Mouse (Mus musculus): Measurements from ENCODE around the gene Tmie. TPM values are rescaled to one million over a fixed set of nuclear protein-coding genes. Genes with fewer than 3 reads are reported as not detected.
A peak's percentile ranks its signal among the peaks of the same experiment; 100 is the strongest.

The Tmie gene
- total RNA-seq (2021), result 1 to 10 TPM; 1.5 to 1.7 TPM

GRCm38 (mm10) chr9:110879998-110880561 lies at the start of gene Tmie:
TSS of gene Tmie (minus strand) at chr9:110880113.
- peak in 1 of 2 experiments; percentile 34 for DNase-seq (ENCODE audit: extremely low spot score in 1 of 2, low spot score in 1 of 2)

GRCm38 (mm10) chr9:110922759-110923158 lies 42.8 kb upstream of the Tmie start:
- DNase-seq (ENCODE audit: extremely low spot score in 1 of 2, low spot score in 1 of 2), result peak; percentile 45 to 88

- no peak for DNase-seq (ENCODE audit: extremely low spot score in 1 of 2, low spot score in 1 of 2)
These were observed 40.9 kb upstream of the Tmie start for GRCm38 (mm10) chr9:110920665-110921419.

- DNase-seq (ENCODE audit: extremely low spot score in 1 of 2, low spot score in 1 of 2), result no peak
These were observed 36.9 kb upstream of the Tmie start, which contains the start of gene Fam240a for GRCm38 (mm10) chr9:110916786-110917185. TSS of gene Fam240a (minus strand) at chr9:110916861.

GRCm38 (mm10) chr9:110915466-110915865 lies 35.6 kb upstream of the Tmie start:
- DNase-seq (ENCODE audit: extremely low spot score in 1 of 2, low spot score in 1 of 2), result no peak

- DNase-seq (ENCODE audit: extremely low spot score in 1 of 2, low spot score in 1 of 2), result no peak
These were observed 34.8 kb upstream of the Tmie start for GRCm38 (mm10) chr9:110914631-110915236.

GRCm38 (mm10) chr9:110909371-110909967 lies 29.6 kb upstream of the Tmie start:
- no peak for DNase-seq (ENCODE audit: extremely low spot score in 1 of 2, low spot score in 1 of 2)

- DNase-seq (ENCODE audit: extremely low spot score in 1 of 2, low spot score in 1 of 2), result no peak
These were observed 28.7 kb upstream of the Tmie start for GRCm38 (mm10) chr9:110908631-110909016.

GRCm38 (mm10) chr9:110907838-110908630 lies 28.1 kb upstream of the Tmie start:
- no peak for DNase-seq (ENCODE audit: extremely low spot score in 1 of 2, low spot score in 1 of 2)

- no peak for DNase-seq (ENCODE audit: extremely low spot score in 1 of 2, low spot score in 1 of 2)
These were observed 27.4 kb upstream of the Tmie start for GRCm38 (mm10) chr9:110907201-110907837.

GRCm38 (mm10) chr9:110902271-110902670 lies 22.4 kb upstream of the Tmie start:
- no peak for DNase-seq (ENCODE audit: extremely low spot score in 1 of 2, low spot score in 1 of 2)

- DNase-seq (ENCODE audit: extremely low spot score in 1 of 2, low spot score in 1 of 2), result no peak
These were observed 21.3 kb upstream of the Tmie start for GRCm38 (mm10) chr9:110901204-110901603.

GRCm38 (mm10) chr9:110899451-110900008 lies 19.6 kb upstream of the Tmie start:
- no peak for DNase-seq (ENCODE audit: extremely low spot score in 1 of 2, low spot score in 1 of 2)

- no peak for DNase-seq (ENCODE audit: extremely low spot score in 1 of 2, low spot score in 1 of 2)
These were observed 16.7 kb upstream of the Tmie start for GRCm38 (mm10) chr9:110896595-110896994.

GRCm38 (mm10) chr9:110895994-110896393 lies 16.1 kb upstream of the Tmie start:
- DNase-seq (ENCODE audit: extremely low spot score in 1 of 2, low spot score in 1 of 2), result no peak

GRCm38 (mm10) chr9:110895507-110895906 lies 15.6 kb upstream of the Tmie start:
- no peak for DNase-seq (ENCODE audit: extremely low spot score in 1 of 2, low spot score in 1 of 2)

GRCm38 (mm10) chr9:110893429-110893828 lies 13.5 kb upstream of the Tmie start:
- DNase-seq (ENCODE audit: extremely low spot score in 1 of 2, low spot score in 1 of 2), result no peak

- no peak for DNase-seq (ENCODE audit: extremely low spot score in 1 of 2, low spot score in 1 of 2)
These were observed 12.6 kb upstream of the Tmie start for GRCm38 (mm10) chr9:110892552-110892951.

- DNase-seq (ENCODE audit: extremely low spot score in 1 of 2, low spot score in 1 of 2), result no peak
These were observed 11.3 kb upstream of the Tmie start for GRCm38 (mm10) chr9:110891077-110891828.
